Mouse (Mus musculus) embryonic fibroblast, embryonic 13.5 days (primary cell): ENCODE data around the gene Myo5a.

Experiments used
- CTCF ChIP-seq: IDR thresholded peaks from 2 replicates; pipeline ENCODE4 v1.5.1; 2011; ENCODE audit warnings: mild to moderate bottlenecking, control low read depth, low read length, moderate library complexity, borderline replicate concordance; ENCODE audit not compliant: insufficient read depth
- POLR2A ChIP-seq: IDR thresholded peaks from 2 replicates; pipeline ENCODE4 v1.6.1; 2011; ENCODE audit warnings: low read depth, mild to moderate bottlenecking, control low read depth, low read length, moderate library complexity

DNA sequence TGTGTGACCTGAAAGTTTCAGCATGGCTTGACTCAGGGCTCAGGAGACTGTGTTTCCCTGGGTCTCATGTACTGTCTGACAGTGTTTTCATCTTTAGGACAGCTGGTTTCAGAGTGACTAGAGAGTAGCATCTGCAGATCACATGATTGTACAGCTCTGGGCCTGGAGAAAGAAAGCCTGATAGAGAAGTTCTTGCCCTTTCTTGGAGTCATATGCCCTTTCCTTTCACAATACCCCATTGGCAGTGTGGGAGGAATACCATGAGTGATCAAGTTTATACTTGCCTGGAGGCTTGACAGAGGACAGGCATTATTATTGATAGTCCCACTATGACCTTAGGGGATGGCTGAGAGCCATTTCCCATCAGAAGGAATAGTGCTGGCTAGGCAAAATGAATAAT is 6.4 kb downstream of the Myo5a start:
- TF ChIP-seq CTCF (no peak), POLR2A (no peak)
